Mouse (Mus musculus) liver, postnatal 0 days (tissue): ENCODE measurements around the gene Myo5c. TPM values are rescaled to one million over a fixed set of nuclear protein-coding genes. Genes with fewer than 3 reads are reported as not detected.

Experiments used
- ATAC-seq: fragments of 200-750 bp; cut with Nextera tagmentation; 2 replicates; pipeline ENCODE4 v1.8.0; 2017; ENCODE audit warnings: mild to moderate bottlenecking, moderate library complexity
- DNase-seq: peaks from one replicate; pipeline ENCODE4 v3.0.0-alpha.2; 2016
- H3K27ac ChIP-seq: fragments of 300-500 bp; sonication (generic); 2 replicates; pipeline ENCODE4 v1.5.1; 2014; ENCODE audit warnings: antibody characterized with exemption, moderate library complexity, mild to moderate bottlenecking, low read depth
- H3K27me3 ChIP-seq: fragments of 300-500 bp; sonication (generic); 2 replicates; pipeline ENCODE4 v1.6.1; 2014; ENCODE audit warnings: low read length, control low read depth, mixed read lengths; ENCODE audit not compliant: insufficient read depth
- H3K36me3 ChIP-seq: fragments of 300-500 bp; sonication (generic); replicated peaks from 2 replicates; pipeline ENCODE4 v1.6.1; 2014; ENCODE audit warnings: mild to moderate bottlenecking, control low read depth, low read length, moderate library complexity, mixed read lengths; ENCODE audit not compliant: insufficient read depth
- H3K4me1 ChIP-seq: fragments of 300-500 bp; sonication (generic); 2 replicates; pipeline ENCODE4 v1.6.1; 2014; ENCODE audit warnings: antibody characterized with exemption, mild to moderate bottlenecking, control low read depth; ENCODE audit not compliant: insufficient read depth
- H3K4me2 ChIP-seq: fragments of 300-500 bp; sonication (generic); 2 replicates; pipeline ENCODE4 v1.6.1; 2014; ENCODE audit warnings: low read depth, mild to moderate bottlenecking, low read length, moderate library complexity, mixed read lengths
- H3K4me3 ChIP-seq: fragments of 300-500 bp; sonication (generic); 2 replicates; pipeline ENCODE4 v1.5.1; 2014; ENCODE audit warnings: low read depth, low read length
- H3K9ac ChIP-seq: fragments of 300-500 bp; sonication (generic); replicated peaks from 2 replicates; pipeline ENCODE4 v1.6.1; 2014; ENCODE audit warnings: mild to moderate bottlenecking, moderate library complexity
- H3K9me3 ChIP-seq: fragments of 300-500 bp; sonication (generic); 2 replicates; pipeline ENCODE4 v1.6.1; 2016; ENCODE audit warnings: mild to moderate bottlenecking, control low read depth, low read length, mixed read lengths
- CTCF ChIP-seq: sonication (generic); IDR thresholded peaks from 2 replicates; pipeline ENCODE4 v1.5.1; 2016; ENCODE audit warnings: antibody characterized with exemption, low read depth
- EP300 ChIP-seq: IDR thresholded peaks from 2 replicates; pipeline ENCODE4 v1.6.1; 2016; ENCODE audit warnings: antibody characterized with exemption, low read depth, mild to moderate bottlenecking
- WGBS: fragments of 180-500 bp; shearing (Covaris S2); extraction: QIAGEN DNeasy Blood & Tissue Kit; methylation state at CpG from one replicate; pipeline ENCODE4 v1.1.7; 2014; ENCODE audit not compliant: insufficient replicate concordance; 5-methylcytosine and 5-hydroxymethylcytosine counted together
- polyA plus RNA-seq: library from polyadenylated mRNA; unstranded; fragments of >200 nt; fragmentation: Nextera tagmentation; extraction: Ambion mirVana; gene quantifications from 2 replicates; pipeline ENCODE4 v1.2.1, GENCODE M21; 2015

Myo5c gene
- polyA plus RNA-seq, 1 experiment from 2014 or later, result 0.48 TPM

DNA sequence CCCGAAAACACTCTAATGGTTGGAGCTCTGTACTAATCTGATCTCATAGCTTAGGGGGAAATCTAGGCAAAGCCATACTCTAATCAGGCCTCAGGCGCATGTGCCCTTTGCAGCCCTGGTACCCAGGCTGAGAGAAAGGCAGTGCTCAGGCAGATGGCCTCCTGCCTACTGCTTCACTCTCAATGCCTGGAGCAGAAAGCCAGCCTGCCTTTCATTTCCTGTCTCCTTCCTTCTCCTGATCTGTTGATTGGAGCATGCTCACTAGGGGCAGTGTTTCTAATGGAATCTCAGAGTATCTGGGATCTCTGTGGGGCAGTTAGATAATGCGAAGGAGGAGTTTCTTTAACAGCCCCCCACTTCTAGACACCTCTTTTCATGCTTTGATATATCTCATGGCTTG, 87.5 kb downstream of the Myo5c start:
- H3K4me1 ChIP-seq, result peaks cover 5% of the 10 kb centered on the region; the same call in 1 of the 2 replicates
- TF ChIP-seq CTCF, result no peak
- TF ChIP-seq EP300, result no peak
- WGBS, result 76% methylated on average over 3 of the region's 3 CpGs
- no peak for ATAC-seq
- H3K4me2 ChIP-seq, result no peak overlapping the region
- no peak overlapping the region for H3K9ac ChIP-seq
- H3K4me3 ChIP-seq, result no peak overlapping the region
- H3K27ac ChIP-seq, result no peak overlapping the region
- H3K27me3 ChIP-seq, result 0 out of 2 replicates have a peak, but pooled peaks cover 3% of the 10 kb centered on the region
- H3K9me3 ChIP-seq, result no peaks in the 10 kb centered on the region
- no peaks in the 10 kb centered on the region for H3K36me3 ChIP-seq
- no peak for DNase-seq

DNA sequence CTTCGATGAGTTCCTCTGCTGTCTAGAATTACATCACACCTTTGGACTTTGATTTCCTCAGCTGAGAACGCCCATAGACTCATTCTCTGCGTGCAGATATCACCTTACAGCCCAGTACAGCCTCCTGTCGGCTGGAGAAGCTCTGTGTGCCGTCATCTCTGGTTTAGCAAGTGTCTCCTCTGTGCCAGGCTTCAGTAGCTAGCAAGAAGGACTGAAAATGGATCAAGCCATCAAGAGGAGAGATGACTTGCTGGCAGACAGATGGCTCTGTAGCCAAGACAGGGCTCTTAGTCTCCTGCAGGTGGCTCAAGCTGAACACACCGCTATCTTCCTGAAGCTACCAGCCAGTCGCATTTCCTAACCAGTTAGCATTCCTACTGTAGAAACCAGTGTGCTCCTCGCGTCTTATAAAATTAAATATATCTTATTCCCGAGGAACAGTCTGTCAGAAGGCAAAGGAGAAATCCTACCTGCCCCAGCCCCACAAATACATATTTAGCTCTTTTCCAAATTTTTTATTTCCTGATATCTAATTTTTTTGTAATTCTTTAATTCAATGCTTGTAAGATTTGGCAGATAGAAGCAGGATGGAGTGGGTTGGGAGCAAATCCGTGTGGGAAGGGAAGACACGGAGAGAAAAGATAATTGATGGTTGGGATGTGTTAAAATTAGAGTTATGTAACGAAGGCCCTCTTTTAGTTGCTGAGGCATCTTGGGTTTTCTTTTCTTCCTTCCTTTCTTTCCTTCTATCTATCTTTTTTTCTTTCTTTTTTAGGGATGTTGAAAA, 90.5 kb downstream of the Myo5c start:
- no peak for DNase-seq
- 61% methylated on average over 13 of the region's 13 CpGs for WGBS
- Histone ChIP-seq H3K27ac (no peak overlapping the region), H3K9ac (no peak overlapping the region), H3K4me3 (no peak overlapping the region), H3K4me2 (no peak overlapping the region), H3K36me3 (no peaks in the 10 kb centered on the region), H3K9me3 (no peaks in the 10 kb centered on the region), H3K4me1 (no peaks in the 10 kb centered on the region), H3K27me3 (no peaks in the 10 kb centered on the region)
- no peak for TF ChIP-seq EP300
- no peak for TF ChIP-seq CTCF
- ATAC-seq, result no peak

- Histone ChIP-seq H3K27ac (no peak overlapping the region), H3K4me1 (no peaks in the 10 kb centered on the region), H3K9ac (no peak overlapping the region), H3K27me3 (no peaks in the 10 kb centered on the region), H3K4me2 (no peak overlapping the region), H3K36me3 (no peaks in the 10 kb centered on the region), H3K9me3 (no peaks in the 10 kb centered on the region), H3K4me3 (no peak overlapping the region)
- ATAC-seq, result no peak
- WGBS, result 83% methylated on average over 3 of the region's 3 CpGs
- no peak for TF ChIP-seq CTCF
- TF ChIP-seq EP300, result no peak
- DNase-seq, result no peak
These were observed 96.2 kb downstream of the Myo5c start for GRCm38 (mm10) chr9:75328047-75328446.

- ATAC-seq (no peak), DNase-seq (no peak)
- Histone ChIP-seq H3K4me3 (no peak overlapping the region), H3K27me3 (no peaks in the 10 kb centered on the region), H3K4me2 (no peak overlapping the region), H3K36me3 (no peaks in the 10 kb centered on the region), H3K27ac (no peak overlapping the region), H3K9me3 (no peaks in the 10 kb centered on the region), H3K4me1 (no peaks in the 10 kb centered on the region), H3K9ac (no peak overlapping the region)
- TF ChIP-seq EP300, result no peak
- TF ChIP-seq CTCF, result no peak
- WGBS, result 88% methylated on average over 8 of the region's 8 CpGs
These were observed 99.0 kb downstream of the Myo5c start for GRCm38 (mm10) chr9:75330821-75331220.

DNA sequence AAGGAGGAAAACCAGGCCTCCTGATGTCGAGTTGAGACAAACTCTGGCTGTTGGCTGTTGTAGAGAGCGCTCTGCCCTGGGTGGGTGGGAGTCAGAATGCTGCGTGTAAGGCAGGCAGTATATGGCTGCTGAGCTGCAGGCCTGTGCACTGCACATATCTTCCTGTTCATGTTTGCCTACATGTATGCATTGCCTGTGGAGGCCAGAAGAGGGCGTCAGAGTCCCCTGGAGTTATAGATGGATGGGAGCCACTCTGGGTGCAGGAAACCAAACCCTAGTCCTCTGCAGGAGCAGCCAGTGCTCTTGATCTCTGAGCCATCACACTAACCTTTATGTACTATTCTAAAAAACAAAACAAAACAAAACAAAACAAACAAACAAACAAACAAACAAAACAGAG, 102.6 kb downstream of the Myo5c start:
- Histone ChIP-seq H3K27ac (no peak overlapping the region), H3K4me3 (no peak overlapping the region), H3K4me2 (no peak overlapping the region), H3K9me3 (no peaks in the 10 kb centered on the region), H3K4me1 (no peaks in the 10 kb centered on the region), H3K27me3 (no peaks in the 10 kb centered on the region), H3K36me3 (no peaks in the 10 kb centered on the region), H3K9ac (no peak overlapping the region)
- 0 out of 2 replicates have a peak, but pooled peaks have one; percentile 16 for TF ChIP-seq CTCF
- no peak for TF ChIP-seq EP300
- DNase-seq (no peak), ATAC-seq (no peak)
- 70% methylated on average over 4 of the region's 4 CpGs for WGBS

DNA sequence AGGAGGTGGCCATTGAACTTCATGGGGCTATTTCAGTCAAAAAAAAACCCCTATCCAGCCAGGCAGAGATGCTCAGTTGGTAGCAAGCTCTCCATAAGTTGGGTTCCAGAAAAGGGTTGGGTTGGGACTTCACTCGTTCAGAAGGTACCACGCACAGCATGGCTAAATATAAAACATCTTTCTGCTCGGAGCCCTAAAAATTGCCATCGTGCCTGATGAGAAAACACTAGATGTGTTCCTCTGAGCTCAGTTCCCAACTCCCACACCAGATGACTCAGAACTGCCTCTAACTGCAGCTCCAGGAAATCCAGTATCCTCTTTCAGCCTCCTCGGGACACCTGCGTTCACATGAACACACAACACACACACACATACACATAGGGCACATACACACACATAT, 106.2 kb downstream of the Myo5c start:
- Histone ChIP-seq H3K27ac (no peak overlapping the region), H3K4me2 (no peak overlapping the region), H3K4me1 (0 out of 2 replicates have a peak, but pooled peaks cover 5% of the 10 kb centered on the region), H3K9me3 (no peaks in the 10 kb centered on the region), H3K4me3 (no peak overlapping the region), H3K9ac (no peak overlapping the region), H3K36me3 (no peaks in the 10 kb centered on the region), H3K27me3 (no peaks in the 10 kb centered on the region)
- no peak for ATAC-seq
- TF ChIP-seq CTCF, result no peak
- TF ChIP-seq EP300, result no peak
- DNase-seq, result no peak
- 85% methylated on average over 6 of the region's 6 CpGs for WGBS
